Mouse (Mus musculus) MEL (cell line): Measurements from ENCODE around the gene Gm21970. TPM values are rescaled to one million over a fixed set of nuclear protein-coding genes. Genes with fewer than 3 reads are reported as not detected.
A peak's percentile ranks its signal among the peaks of the same experiment; 100 is the strongest.
"Not testable (repeated sequence)": the region's sequence is repeated elsewhere in the genome, so short reads cannot be mapped to it uniquely, and the experiment has no call there.

Experiments used
- DNase-seq: peaks from one replicate; pipeline ENCODE4 v3.0.0; 2011; ENCODE audit warnings: low read depth, low spot score
- H3K27ac ChIP-seq: 2 replicates; pipeline ENCODE4 v1.5.1; 2012; ENCODE audit warnings: low read depth, mild to moderate bottlenecking, control low read depth, low read length, moderate library complexity; ENCODE audit not compliant: control insufficient read depth
- H3K27me3 ChIP-seq, 2 experiments: fragments of 150-350 bp in 1 of 2; sonication (generic) in 1 of 2; 2 replicates each; pipeline ENCODE4 v1.6.1; 2012; ENCODE audit warnings: low read length in 2 of 2, mild to moderate bottlenecking in 2 of 2, improper control_type of control experiment in 1 of 2, moderate library complexity in 1 of 2; ENCODE audit not compliant: insufficient read depth in 2 of 2, control insufficient read depth in 1 of 2
- H3K36me3 ChIP-seq, 2 experiments: 2 replicates each; pipeline ENCODE4 v1.6.1; 2012 to 2014; ENCODE audit warnings: low read length in 2 of 2, improper control_type of control experiment in 1 of 2, inconsistent platforms in 1 of 2, mild to moderate bottlenecking in 1 of 2; ENCODE audit not compliant: insufficient read depth in 2 of 2, control insufficient read depth in 1 of 2
- H3K4me1 ChIP-seq, 2 experiments: fragments of 150-350 bp in 1 of 2; sonication (generic) in 1 of 2; 2 replicates each; pipeline ENCODE4 v1.6.1; 2012; ENCODE audit warnings: low read length in 2 of 2, improper control_type of control experiment in 1 of 2, mild to moderate bottlenecking in 1 of 2; ENCODE audit not compliant: insufficient read depth in 2 of 2, control insufficient read depth in 1 of 2
- H3K4me3 ChIP-seq, 2 experiments: fragments of 150-350 bp in 1 of 2; sonication (generic) in 1 of 2; 2 replicates each; pipeline ENCODE4 v1.5.1; 2012; ENCODE audit warnings: low read depth in 2 of 2, low read length in 2 of 2, mild to moderate bottlenecking in 2 of 2, moderate library complexity in 2 of 2, control low read depth in 1 of 2, improper control_type of control experiment in 1 of 2; ENCODE audit not compliant: control insufficient read depth in 1 of 2, insufficient read depth in 1 of 2
- H3K79me2 ChIP-seq: 2 replicates; pipeline ENCODE4 v1.6.1; 2012; ENCODE audit warnings: mild to moderate bottlenecking, low read length, moderate library complexity; ENCODE audit not compliant: control insufficient read depth, poor library complexity, insufficient read depth
- H3K9ac ChIP-seq: 2 replicates; pipeline ENCODE4 v1.6.1; 2012; ENCODE audit warnings: low read depth, mild to moderate bottlenecking, control low read depth, low read length, moderate library complexity; ENCODE audit not compliant: control insufficient read depth, poor library complexity, severe bottlenecking
- H3K9me3 ChIP-seq: fragments of 150-350 bp; sonication (generic); replicated peaks from 2 replicates; pipeline ENCODE4 v1.6.1; 2012; ENCODE audit warnings: mild to moderate bottlenecking, low read length, improper control_type of control experiment, moderate library complexity; ENCODE audit not compliant: insufficient read depth
- CHD2 ChIP-seq: IDR thresholded peaks from 2 replicates; pipeline ENCODE4 v1.6.1; 2011; ENCODE audit warnings: low read length, improper control_type of control experiment
- CTCF ChIP-seq, 3 experiments: IDR thresholded peaks in 2 of 3; conservative IDR thresholded peaks in 1 of 3; 2 replicates each; pipeline ENCODE4 v1.5.1; 2011 to 2012; ENCODE audit warnings: low read length in 3 of 3, low read depth in 2 of 3, mild to moderate bottlenecking in 2 of 3, improper control_type of control experiment in 1 of 3, inconsistent platforms in 1 of 3, mixed read lengths in 1 of 3, moderate library complexity in 1 of 3; ENCODE audit not compliant: control insufficient read depth in 1 of 3, insufficient read depth in 1 of 3, poor library complexity in 1 of 3, severe bottlenecking in 1 of 3
- ELF1 ChIP-seq: IDR thresholded peaks from 2 replicates; pipeline ENCODE4 v1.6.1; 2014; ENCODE audit warnings: low read depth, mild to moderate bottlenecking, inconsistent platforms, low read length, improper control_type of control experiment, moderate library complexity
- EP300 ChIP-seq, 2 experiments: IDR thresholded peaks; 2 replicates each; pipeline ENCODE4 v1.6.1; 2011; ENCODE audit warnings: improper control_type of control experiment in 2 of 2, low read length in 2 of 2, low read depth in 1 of 2, mild to moderate bottlenecking in 1 of 2
- ETS1 ChIP-seq: IDR thresholded peaks from 2 replicates; pipeline ENCODE4 v1.6.1; 2012; ENCODE audit warnings: low read depth, mild to moderate bottlenecking, inconsistent platforms, low read length, improper control_type of control experiment, moderate library complexity
- GATA1 ChIP-seq: IDR thresholded peaks from 2 replicates; pipeline ENCODE4 v1.6.1; 2011; ENCODE audit warnings: low read depth, low read length, improper control_type of control experiment
- HCFC1 ChIP-seq: IDR thresholded peaks from 2 replicates; pipeline ENCODE4 v1.6.1; 2012; ENCODE audit warnings: low read depth, mild to moderate bottlenecking, inconsistent platforms, low read length, improper control_type of control experiment, moderate library complexity
- NELFE ChIP-seq: IDR thresholded peaks from 2 replicates; pipeline ENCODE4 v1.6.1; 2011; ENCODE audit warnings: low read depth, low read length, improper control_type of control experiment
- NRF1 ChIP-seq: IDR thresholded peaks from 2 replicates; pipeline ENCODE4 v1.6.1; 2014; ENCODE audit warnings: low read depth, mild to moderate bottlenecking, inconsistent platforms, low read length, improper control_type of control experiment, moderate library complexity; ENCODE audit not compliant: poor library complexity, insufficient read depth, severe bottlenecking
- POLR2A ChIP-seq, 2 experiments: IDR thresholded peaks; 2 replicates each; pipeline ENCODE4 v1.6.1; 2011 to 2012; ENCODE audit warnings: low read length in 2 of 2, mild to moderate bottlenecking in 2 of 2, control low read depth in 1 of 2, improper control_type of control experiment in 1 of 2, low read depth in 1 of 2, moderate library complexity in 1 of 2; ENCODE audit not compliant: control insufficient read depth in 1 of 2, insufficient read depth in 1 of 2, poor library complexity in 1 of 2
- POLR2AphosphoS5 ChIP-seq: IDR thresholded peaks from 2 replicates; pipeline ENCODE4 v1.6.1; 2012; ENCODE audit warnings: low read depth, borderline replicate concordance, mild to moderate bottlenecking, inconsistent platforms, low read length, moderate library complexity, mixed read lengths
- RAD21 ChIP-seq: IDR thresholded peaks from 2 replicates; pipeline ENCODE4 v1.6.1; 2011; ENCODE audit warnings: mild to moderate bottlenecking, low read depth, low read length, improper control_type of control experiment
- RCOR1 ChIP-seq: IDR thresholded peaks from 2 replicates; pipeline ENCODE4 v1.6.1; 2012; ENCODE audit warnings: low read depth, mild to moderate bottlenecking, inconsistent platforms, low read length, improper control_type of control experiment
- SIN3A ChIP-seq: IDR thresholded peaks from 2 replicates; pipeline ENCODE4 v1.6.1; 2012; ENCODE audit warnings: low read length, improper control_type of control experiment, inconsistent platforms
- TAL1 ChIP-seq: IDR thresholded peaks from 2 replicates; pipeline ENCODE4 v1.6.1; 2012; ENCODE audit warnings: mild to moderate bottlenecking, inconsistent platforms, low read length, moderate library complexity, mixed read lengths
- TBP ChIP-seq: IDR thresholded peaks from 2 replicates; pipeline ENCODE4 v1.8.0; 2011; ENCODE audit warnings: low read depth, low read length, improper control_type of control experiment
- TCF12 ChIP-seq: IDR thresholded peaks from 2 replicates; pipeline ENCODE4 v1.6.1; 2014; ENCODE audit warnings: low read depth, mild to moderate bottlenecking, inconsistent platforms, low read length, improper control_type of control experiment, moderate library complexity
- UBTF ChIP-seq: IDR thresholded peaks from 2 replicates; pipeline ENCODE4 v1.6.1; 2012; ENCODE audit warnings: low read depth, mild to moderate bottlenecking, inconsistent platforms, low read length, improper control_type of control experiment, moderate library complexity, borderline replicate concordance; ENCODE audit not compliant: insufficient read depth
- ZC3H11A ChIP-seq: IDR thresholded peaks from 2 replicates; pipeline ENCODE4 v1.6.1; 2012; ENCODE audit warnings: low read depth, mild to moderate bottlenecking, inconsistent platforms, low read length, improper control_type of control experiment
- ZKSCAN1 ChIP-seq: IDR thresholded peaks from 2 replicates; pipeline ENCODE4 v1.6.1; 2012; ENCODE audit warnings: low read depth, mild to moderate bottlenecking, inconsistent platforms, low read length, improper control_type of control experiment, moderate library complexity
- ZMIZ1 ChIP-seq: IDR thresholded peaks from 2 replicates; pipeline ENCODE4 v1.6.1; 2012; ENCODE audit warnings: low read depth, mild to moderate bottlenecking, inconsistent platforms, low read length, improper control_type of control experiment, moderate library complexity
- ZNF384 ChIP-seq: IDR thresholded peaks from 2 replicates; pipeline ENCODE4 v1.6.1; 2012; ENCODE audit warnings: low read depth, mild to moderate bottlenecking, inconsistent platforms, low read length, improper control_type of control experiment
- polyA plus RNA-seq, 2 experiments: library from polyadenylated mRNA; stranded (reverse) in 1 of 2; unstranded in 1 of 2; fragments of >175 nt in 1 of 2; fragments of >200 nt in 1 of 2; gene quantifications; 2 replicates each; pipeline versions ENCODE4 v1.2.1 to v1.2.4; 2012; ENCODE audit warnings: low replicate concordance in 2 of 2, low read depth in 1 of 2; ENCODE audit not compliant: insufficient read length in 2 of 2, insufficient read depth in 1 of 2, missing spikeins in 1 of 2
- total RNA-seq: library from RNA; depleted of rRNA; stranded (reverse); fragments of 300-350 nt; gene quantifications from 2 replicates; pipeline ENCODE4 v1.2.3, GENCODE M21; 2012

The Gm21970 gene
- total and polyA plus RNA-seq, 3 experiments = not detected

DNA sequence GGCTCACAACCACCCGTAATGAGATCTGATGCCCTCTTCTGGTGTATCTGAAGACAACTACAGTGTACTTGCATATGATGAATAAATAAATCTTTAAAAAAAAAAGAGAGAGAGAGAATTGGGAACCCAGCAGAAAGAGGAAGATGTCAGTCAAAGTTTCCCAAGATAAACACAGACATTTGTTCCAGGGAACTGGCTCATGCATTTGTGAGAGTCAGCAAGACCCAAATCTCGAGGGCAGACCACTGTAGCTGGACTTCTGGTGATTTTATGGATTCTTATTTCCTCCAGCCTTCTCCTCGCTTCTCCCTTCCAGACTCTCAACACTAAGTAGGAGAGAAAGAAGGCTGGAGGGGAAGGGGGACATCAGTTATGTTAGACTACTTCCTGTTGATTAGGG, 46.6 kb downstream of the Gm21970 start:
- H3K36me3 ChIP-seq = peaks cover 0 to 33% of the 10 kb centered on the region in 2 experiments; a peak in 2 of 4 replicates
- TF ChIP-seq ZKSCAN1 (no peak), CHD2 (no peak), ELF1 (0 out of 2 replicates have a peak, but pooled peaks have one; percentile 17), POLR2A (IDR thresholded peaks at IDR 0.05; ENCODE audit: control insufficient read depth in 1 of 2, insufficient read depth in 1 of 2, low read depth in 1 of 2, low read length in 2 of 2, poor library complexity in 1 of 2) (no peak), ZNF384 (peak; percentile 91), ETS1 (peak; percentile 64; the same call in 1 of the 2 replicates), EP300 (IDR thresholded peaks at IDR 0.05; ENCODE audit: low read depth in 1 of 2, low read length in 2 of 2) (peak; percentile 9 to 68; a peak in 3 of 4 replicates), SIN3A (0 out of 2 replicates have a peak, but pooled peaks have one; percentile 20), CTCF (IDR thresholded peaks at IDR 0.05 in 2 of 3, conservative IDR thresholded peaks at IDR 0.05 in 1 of 3; ENCODE audit: control insufficient read depth in 1 of 3, insufficient read depth in 1 of 3, low read depth in 2 of 3, low read length in 3 of 3, poor library complexity in 1 of 3, severe bottlenecking in 1 of 3) (peak in 2 of 3 experiments; percentile 2 to 25; a peak in 1 of 6 replicates), RCOR1 (peak; percentile 65), TCF12 (0 out of 2 replicates have a peak, but pooled peaks have one; percentile 27)
- no peaks in the 10 kb centered on the region for H3K27me3 ChIP-seq
- peak overlapping the region; percentile 54 for H3K27ac ChIP-seq
- peak; percentile 72 for DNase-seq
- H3K4me3 ChIP-seq = no peak overlapping the region
- H3K4me1 ChIP-seq = peaks cover 14 to 39% of the 10 kb centered on the region in 2 experiments
- no peaks in the 10 kb centered on the region for H3K9me3 ChIP-seq
- H3K9ac ChIP-seq = 0 out of 2 replicates have a peak overlapping the region, but pooled peaks have one; percentile 25
- no peaks in the 10 kb centered on the region for H3K79me2 ChIP-seq

DNA sequence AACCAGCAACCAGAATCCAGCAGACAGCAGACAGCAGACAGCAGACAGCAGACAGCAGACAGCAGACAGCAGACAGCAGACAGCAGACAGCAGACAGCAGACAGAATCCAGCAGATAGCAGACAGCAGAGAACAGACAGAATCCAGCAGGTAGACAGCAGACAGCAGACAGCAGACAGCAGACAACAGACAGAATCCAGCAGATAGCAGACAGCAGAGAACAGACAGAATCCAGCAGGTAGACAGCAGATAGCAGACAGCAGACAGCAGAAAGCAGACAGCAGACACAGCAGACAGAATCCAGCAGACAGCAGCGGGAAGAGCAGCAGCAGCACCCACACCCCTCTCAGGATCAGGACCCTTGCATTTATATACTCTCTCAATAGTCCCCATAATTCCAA, 47.1 kb downstream of the Gm21970 start:
- peak; percentile 55; the same call in 1 of the 2 replicates for TF ChIP-seq ETS1
- TF ChIP-seq TCF12 = 0 out of 2 replicates have a peak, but pooled peaks have one; percentile 27
- 0 out of 2 replicates have a peak, but pooled peaks have one; percentile 22 for TF ChIP-seq HCFC1
- peak in 1 of 2 experiments; percentile 19; a peak in 1 of 4 replicates for TF ChIP-seq EP300 (IDR thresholded peaks at IDR 0.05; ENCODE audit: low read depth in 1 of 2, low read length in 2 of 2)
- TF ChIP-seq TAL1 = peak; percentile 66
- Histone ChIP-seq H3K4me1 (peaks cover 14 to 38% of the 10 kb centered on the region in 2 experiments), H3K36me3 (peaks cover 0 to 33% of the 10 kb centered on the region in 2 experiments; a peak in 2 of 4 replicates), H3K27ac (peak overlapping the region; percentile 54)
- not testable (repeated sequence) for H3K79me2 ChIP-seq, H3K4me3 ChIP-seq, H3K9ac ChIP-seq, H3K9me3 ChIP-seq, H3K27me3 ChIP-seq
- peak; percentile 67 for DNase-seq

DNA sequence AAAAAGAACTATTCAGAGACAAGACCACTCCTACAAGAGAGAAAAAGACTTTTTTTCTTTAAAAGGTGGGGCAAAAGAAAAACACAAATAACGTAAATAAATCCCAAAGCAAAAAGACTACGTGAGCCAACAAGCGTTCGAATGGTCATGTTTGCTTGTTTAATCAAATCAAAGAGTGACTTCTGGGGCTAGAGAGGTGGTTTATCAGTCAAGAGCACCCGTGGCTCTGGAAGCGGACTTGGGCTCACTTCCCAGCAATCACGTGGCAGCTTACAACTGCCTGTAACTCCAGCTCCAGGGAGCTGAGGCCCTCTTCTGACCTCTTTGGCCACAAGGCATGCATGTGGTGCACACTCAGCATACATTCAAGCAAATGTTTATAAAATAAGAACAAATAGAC, 49.8 kb downstream of the Gm21970 start:
- peak overlapping the region; percentile 46 for H3K9ac ChIP-seq
- TF ChIP-seq EP300 (IDR thresholded peaks at IDR 0.05; ENCODE audit: low read depth in 1 of 2, low read length in 2 of 2) (peak; percentile 71 to 90), NRF1 (no peak), POLR2AphosphoS5 (no peak), NELFE (no peak), UBTF (no peak), CTCF (IDR thresholded peaks at IDR 0.05 in 2 of 3, conservative IDR thresholded peaks at IDR 0.05 in 1 of 3; ENCODE audit: control insufficient read depth in 1 of 3, insufficient read depth in 1 of 3, low read depth in 2 of 3, low read length in 3 of 3, poor library complexity in 1 of 3, severe bottlenecking in 1 of 3) (peak in 1 of 3 experiments; percentile 26; a peak in 2 of 6 replicates), RAD21 (no peak), ELF1 (no peak), GATA1 (peak; percentile 90), ZC3H11A (no peak), HCFC1 (peak; percentile 36; the same call in 1 of the 2 replicates), ZMIZ1 (no peak), TBP (no peak), POLR2A (IDR thresholded peaks at IDR 0.05; ENCODE audit: control insufficient read depth in 1 of 2, insufficient read depth in 1 of 2, low read depth in 1 of 2, low read length in 2 of 2, poor library complexity in 1 of 2) (0 out of 4 replicates have a peak, but pooled peaks of 1 of the 2 experiments have one; percentile 20)

More for the DNA sequence above, 49.8 kb downstream of the Gm21970 start:
- Histone ChIP-seq H3K36me3 (peaks cover 0 to 24% of the 10 kb centered on the region in 2 experiments; a peak in 2 of 4 replicates), H3K27ac (peak overlapping the region; percentile 99), H3K4me1 (peaks cover 15 to 30% of the 10 kb centered on the region in 2 experiments), H3K79me2 (no peaks in the 10 kb centered on the region), H3K27me3 (no peaks in the 10 kb centered on the region), H3K4me3 (peak overlapping the region; percentile 13 to 21; a peak in 2 of 4 replicates), H3K9me3 (no peaks in the 10 kb centered on the region)
- peak; percentile 94 for DNase-seq
